Comparison of ENCODE assay signal across 8 mouse cellular contexts in the genomic region with DNA sequence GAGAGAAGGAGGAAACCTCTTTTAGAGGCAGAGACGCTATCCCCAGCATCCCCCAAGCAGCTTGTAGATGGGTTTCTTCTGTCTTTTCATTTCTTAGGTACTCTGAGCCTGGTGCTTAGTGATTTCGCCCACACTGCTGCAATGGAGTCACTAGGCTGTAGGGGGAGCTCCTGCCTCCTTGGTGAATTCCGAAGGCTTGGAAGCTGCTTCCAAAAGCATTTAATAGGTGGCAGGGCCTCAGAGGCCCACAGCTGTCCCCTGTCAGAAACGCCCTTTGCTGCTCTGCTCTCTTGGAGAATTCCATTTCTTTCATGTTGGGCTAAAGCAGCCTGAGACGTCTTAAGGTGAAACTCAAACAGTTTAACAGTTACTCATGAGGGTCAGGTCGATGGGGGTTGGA.
A peak's percentile ranks its signal among the peaks of the same experiment; 100 is the strongest.
DNase-seq lines count a peak whose midpoint lies in the region; ATAC-seq and TF ChIP-seq lines count a peak whose summit lies in the region.

No protein-coding gene starts in this region.

- no peak overlapping the region for H3K4me3 ChIP-seq in MEL (ENCODE audit: control insufficient read depth in 1 of 2, insufficient read depth in 1 of 2, low read depth in 2 of 2, low read length in 2 of 2)
- no peak overlapping the region for H3K4me3 ChIP-seq in forebrain, embryonic 16.5 days (replicated peaks; ENCODE audit: low read length)
- no peak overlapping the region for H3K4me3 ChIP-seq in lung, postnatal 0 days (ENCODE audit: low read depth, low read length)

- peak in 2 of 3 experiments; percentile 33 to 38; a peak in 3 of 6 replicates for TF ChIP-seq CTCF in MEL (IDR thresholded peaks at IDR 0.05 in 2 of 3, conservative IDR thresholded peaks at IDR 0.05 in 1 of 3; ENCODE audit: control insufficient read depth in 1 of 3, insufficient read depth in 1 of 3, low read depth in 2 of 3, low read length in 3 of 3, poor library complexity in 1 of 3, severe bottlenecking in 1 of 3)
- peak; percentile 79 for TF ChIP-seq CTCF in brain, embryonic 14.5 days (IDR thresholded peaks at IDR 0.05; ENCODE audit: borderline replicate concordance, extremely low read depth, insufficient read depth, insufficient read length)
- TF ChIP-seq CTCF in lung, postnatal 0 days (IDR thresholded peaks at IDR 0.05): peak; percentile 90

- H3K9me3 ChIP-seq in MEL (replicated peaks; ENCODE audit: insufficient read depth, low read length): no peaks in the 10 kb centered on the region
- H3K9me3 ChIP-seq in forebrain, embryonic 16.5 days (ENCODE audit: control insufficient read depth, low read length): no peaks in the 10 kb centered on the region
- H3K9me3 ChIP-seq in lung, postnatal 0 days (ENCODE audit: low read length): no peaks in the 10 kb centered on the region

- no peaks in the 10 kb centered on the region for H3K27me3 ChIP-seq in MEL (ENCODE audit: control insufficient read depth in 1 of 2, insufficient read depth in 2 of 2, low read length in 2 of 2)
- H3K27me3 ChIP-seq in forebrain, embryonic 16.5 days (replicated peaks; ENCODE audit: control insufficient read depth, insufficient read depth, low read length): 0 out of 2 replicates have a peak, but pooled peaks cover 3% of the 10 kb centered on the region
- no peaks in the 10 kb centered on the region for H3K27me3 ChIP-seq in lung, postnatal 0 days (replicated peaks; ENCODE audit: insufficient read depth, low read length)

- no peak overlapping the region for H3K9ac ChIP-seq in MEL (ENCODE audit: control insufficient read depth, low read depth, low read length, poor library complexity, severe bottlenecking)
- no peak overlapping the region for H3K9ac ChIP-seq in forebrain, embryonic 16.5 days (replicated peaks; ENCODE audit: low read depth, low read length)
- no peak overlapping the region for H3K9ac ChIP-seq in lung, postnatal 0 days (replicated peaks; ENCODE audit: low read depth)

- no peak for TF ChIP-seq EP300 in MEL (IDR thresholded peaks at IDR 0.05; ENCODE audit: low read depth in 1 of 2, low read length in 2 of 2)
- no peak for TF ChIP-seq EP300 in lung, postnatal 0 days (IDR thresholded peaks at IDR 0.05)

- no peak for TF ChIP-seq POLR2A in MEL (IDR thresholded peaks at IDR 0.05; ENCODE audit: control insufficient read depth in 1 of 2, insufficient read depth in 1 of 2, low read depth in 1 of 2, low read length in 2 of 2, poor library complexity in 1 of 2)
- TF ChIP-seq POLR2A in brain, embryonic 14.5 days (IDR thresholded peaks at IDR 0.05; ENCODE audit: borderline replicate concordance, extremely low read depth, insufficient read depth, insufficient read length, poor library complexity, severe bottlenecking): no peak

- no peaks in the 10 kb centered on the region for H3K4me1 ChIP-seq in MEL (ENCODE audit: control insufficient read depth in 1 of 2, insufficient read depth in 2 of 2, low read length in 2 of 2)
- no peaks in the 10 kb centered on the region for H3K4me1 ChIP-seq in forebrain, embryonic 16.5 days (replicated peaks; ENCODE audit: control insufficient read depth, insufficient read depth, low read length)
- H3K4me1 ChIP-seq in lung, postnatal 0 days (ENCODE audit: insufficient read depth, low read depth, low read length): no peaks in the 10 kb centered on the region

- no peak overlapping the region for H3K27ac ChIP-seq in MEL (ENCODE audit: control insufficient read depth, low read depth, low read length)
- H3K27ac ChIP-seq in forebrain, embryonic 16.5 days (ENCODE audit: low read length): no peak overlapping the region
- no peak overlapping the region for H3K27ac ChIP-seq in lung, postnatal 0 days (ENCODE audit: low read length)

- intact Hi-C loops in heart, postnatal 14 days (cut with DNase I): loop anchor here (10.0 kb wide), 1 partner anchor 1457 kb away; no protein-coding TSS in a partner anchor

- WGBS in forebrain, embryonic 16.5 days: 14% methylated on average over 6 of the region's 6 CpGs
- WGBS in lung, postnatal 0 days: 8% methylated on average over 6 of the region's 6 CpGs

- no peak overlapping the region for H3K4me2 ChIP-seq in forebrain, embryonic 16.5 days (ENCODE audit: low read length)
- 0 out of 2 replicates have a peak overlapping the region, but pooled peaks have one; percentile 14 for H3K4me2 ChIP-seq in lung, postnatal 0 days (replicated peaks; ENCODE audit: low read depth, low read length)

- peak; percentile 8 for DNase-seq in MEL (ENCODE audit: low read depth, low spot score)
- peak; percentile 74 for DNase-seq in brain, embryonic 14.5 days (ENCODE audit: low read depth)
- DNase-seq in heart, postnatal 14 days: peak; percentile 59 to 78
- DNase-seq in layer of hippocampus, adult 9-10 months (ENCODE audit: low spot score): peak; percentile 31
- DNase-seq in lung, postnatal 0 days (ENCODE audit: low spot score): peak; percentile 88
- peak; percentile 89 to 90 for DNase-seq in right cerebral cortex, adult 2 months (ENCODE audit: low spot score in 2 of 2)
- no peak for DNase-seq in spleen, postnatal 4 days (ENCODE audit: low spot score in 2 of 2)

- no peaks in the 10 kb centered on the region for H3K79me2 ChIP-seq in MEL (ENCODE audit: control insufficient read depth, insufficient read depth, low read length, poor library complexity)

- peak; percentile 24 for TF ChIP-seq RAD21 in MEL (IDR thresholded peaks at IDR 0.05; ENCODE audit: low read depth, low read length)

- peak; percentile 45 for ATAC-seq in forebrain, embryonic 16.5 days
- ATAC-seq in lung, postnatal 0 days: peak; percentile 76

- no peaks in the 10 kb centered on the region for H3K36me3 ChIP-seq in MEL (ENCODE audit: control insufficient read depth in 1 of 2, insufficient read depth in 2 of 2, low read length in 2 of 2)
- no peaks in the 10 kb centered on the region for H3K36me3 ChIP-seq in forebrain, embryonic 16.5 days (ENCODE audit: control insufficient read depth, insufficient read depth)
- H3K36me3 ChIP-seq in lung, postnatal 0 days (ENCODE audit: insufficient read depth, low read length): no peaks in the 10 kb centered on the region

TF ChIP-seq in MEL, 35 proteins besides CTCF, POLR2A, EP300 and RAD21:
- TF ChIP-seq SMC3 (IDR thresholded peaks at IDR 0.05; ENCODE audit: low read depth, low read length) (0 out of 2 replicates have a peak, but pooled peaks have one; percentile 24), POLR2AphosphoS2 (IDR thresholded peaks at IDR 0.05; ENCODE audit: low read length) (no peak), USF2 (IDR thresholded peaks at IDR 0.05; ENCODE audit: borderline replicate concordance in 1 of 2, insufficient read depth in 1 of 2, low read depth in 1 of 2, low read length in 2 of 2) (no peak), MAFK (IDR thresholded peaks at IDR 0.05; ENCODE audit: borderline replicate concordance, low read depth, low read length) (no peak)

Comparison
In these comparisons a context has a peak if more than half of its experiments do, and no peak if none do; other contexts are left out.
1. DNase-seq: peak in MEL (single experiment), brain, embryonic 14.5 days (single experiment), heart, postnatal 14 days (2 of 2), layer of hippocampus, adult 9-10 months (single experiment), lung, postnatal 0 days (single experiment) and right cerebral cortex, adult 2 months (2 of 2); none in spleen, postnatal 4 days (0 of 2).
2. CTCF ChIP-seq: peak in every context shown above with its lines; median percentile 90 in lung, postnatal 0 days; 79 in brain, embryonic 14.5 days; 36 in MEL.